Mouse (Mus musculus): Measurements from ENCODE around the gene Ccdc158.
A peak's percentile ranks its signal among the peaks of the same experiment; 100 is the strongest.

Gene Ccdc158

GRCm38 (mm10) chr5:92674859-92675573 lies at the start of gene Ccdc158:
TSS of gene Ccdc158 (minus strand) at chr5:92675271.
- peak; percentile 81 for DNase-seq

- no peak for DNase-seq
These were observed 46.5 kb upstream of the Ccdc158 start for GRCm38 (mm10) chr5:92721610-92722009.

DNA sequence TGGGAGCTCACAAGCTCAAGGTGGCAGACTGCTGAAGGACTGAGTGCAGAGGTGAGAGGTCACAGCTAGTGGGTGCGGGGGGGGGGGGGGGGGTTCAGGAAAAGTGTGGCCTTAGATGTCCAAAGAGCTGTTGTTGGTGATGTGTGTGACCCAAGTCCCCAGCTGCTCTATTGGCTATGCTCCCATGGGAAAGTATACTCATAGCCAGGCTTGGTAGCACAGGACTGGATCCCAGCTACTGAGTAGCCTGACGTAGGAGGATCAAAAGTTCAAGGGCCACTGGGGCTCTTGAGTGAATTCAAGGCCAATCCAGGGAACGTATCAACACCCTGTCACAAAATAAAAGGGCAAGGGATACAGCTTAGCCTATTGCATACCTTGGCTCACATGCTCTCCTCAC lies 43.8 kb upstream of the Ccdc158 start:
- DNase-seq = no peak

- no peak for DNase-seq
These were observed 42.7 kb upstream of the Ccdc158 start for GRCm38 (mm10) chr5:92717666-92718360.

DNA sequence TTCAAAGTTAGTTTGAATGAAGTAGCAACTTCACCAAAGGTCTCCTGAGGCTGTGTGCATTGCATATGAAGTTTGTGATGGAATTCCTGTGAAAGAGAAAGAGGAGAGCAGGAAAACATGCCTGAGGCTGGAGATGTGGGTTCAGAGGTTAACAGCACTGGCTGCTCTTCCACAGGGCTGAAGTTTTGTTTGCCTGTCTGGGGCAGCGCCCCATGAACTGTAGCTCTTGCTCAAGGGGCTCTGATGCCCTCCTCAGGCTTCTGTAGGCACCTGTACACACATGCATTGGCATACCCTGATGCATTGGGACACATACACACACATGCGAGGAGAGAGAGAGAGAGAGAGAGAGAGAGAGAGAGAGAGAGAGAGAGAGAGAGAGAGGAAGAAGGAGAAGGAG lies 40.8 kb upstream of the Ccdc158 start:
- no peak for DNase-seq

DNA sequence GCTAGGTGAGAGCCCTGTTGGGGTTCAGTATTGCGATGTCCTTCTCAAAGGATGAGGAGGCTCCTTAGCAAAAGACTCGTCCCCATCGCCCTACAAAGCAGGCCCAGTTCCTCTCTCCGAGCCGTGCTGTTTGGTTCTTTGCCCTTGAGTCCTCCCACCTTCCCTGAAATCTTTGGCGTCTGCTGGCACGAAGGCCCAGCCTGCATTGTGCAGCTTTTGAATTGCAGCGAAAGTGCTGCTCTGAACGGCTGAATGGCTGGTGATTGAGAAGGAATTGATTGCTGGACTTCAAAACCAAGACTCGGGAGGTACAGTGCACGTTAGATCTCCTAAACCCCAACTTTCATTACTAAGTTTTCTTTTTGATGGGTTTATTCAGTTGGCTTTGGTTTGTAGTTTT lies 40.2 kb upstream of the Ccdc158 start:
- no peak for DNase-seq

DNA sequence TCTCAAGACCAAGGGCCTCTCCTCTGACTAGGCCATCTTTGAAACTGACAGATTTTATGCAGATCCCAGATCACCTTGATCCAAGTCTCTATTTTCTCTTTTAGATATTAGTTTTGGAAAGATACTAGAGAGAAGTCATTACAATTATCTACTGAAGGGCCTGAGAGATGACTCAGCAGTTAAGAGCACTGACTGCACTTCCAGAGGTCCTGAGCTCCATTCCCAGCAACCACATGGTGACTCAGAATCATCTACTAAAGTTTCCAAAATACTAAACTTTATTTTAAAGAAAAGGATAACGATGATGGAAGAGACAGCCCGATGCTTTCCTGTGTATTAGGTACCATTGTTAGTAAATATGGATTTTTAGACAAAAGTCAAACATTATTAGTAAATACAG lies 39.8 kb upstream of the Ccdc158 start:
- DNase-seq = no peak

GRCm38 (mm10) chr5:92712621-92713395 lies 37.7 kb upstream of the Ccdc158 start:
- DNase-seq = no peak

GRCm38 (mm10) chr5:92711666-92712290 lies 36.7 kb upstream of the Ccdc158 start:
- DNase-seq = no peak

- no peak for DNase-seq
These were observed 35.7 kb upstream of the Ccdc158 start for GRCm38 (mm10) chr5:92710779-92711178.

DNA sequence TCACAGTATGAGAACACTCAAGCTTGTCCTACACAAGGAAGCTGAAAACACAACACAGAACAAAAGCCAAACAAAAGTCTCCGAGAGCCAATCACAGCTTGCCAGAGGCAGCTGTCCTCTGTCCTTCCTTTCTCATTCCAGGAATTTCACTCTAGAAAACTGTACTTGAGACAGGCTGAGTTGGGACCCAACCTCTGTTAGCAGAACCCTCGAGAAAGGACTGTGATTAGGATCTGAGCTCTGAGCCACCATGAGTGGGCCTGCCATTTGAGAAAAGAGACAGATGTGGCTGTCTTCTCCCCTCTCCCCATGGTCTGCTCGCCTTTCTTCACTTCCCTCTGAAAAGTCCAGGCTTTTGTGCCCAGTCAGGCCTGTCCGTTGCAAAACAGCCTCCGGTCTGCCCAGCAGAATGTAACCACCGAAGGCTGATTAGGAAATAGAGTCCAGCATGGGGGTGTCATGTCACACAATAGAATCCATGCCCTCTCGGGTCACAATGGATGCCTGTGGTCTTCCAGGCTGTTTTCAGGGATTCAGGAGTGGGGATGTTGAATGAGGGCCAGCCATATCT lies 32.9 kb upstream of the Ccdc158 start:
- DNase-seq = no peak

GRCm38 (mm10) chr5:92703671-92704070 lies 28.6 kb upstream of the Ccdc158 start:
- no peak for DNase-seq

DNA sequence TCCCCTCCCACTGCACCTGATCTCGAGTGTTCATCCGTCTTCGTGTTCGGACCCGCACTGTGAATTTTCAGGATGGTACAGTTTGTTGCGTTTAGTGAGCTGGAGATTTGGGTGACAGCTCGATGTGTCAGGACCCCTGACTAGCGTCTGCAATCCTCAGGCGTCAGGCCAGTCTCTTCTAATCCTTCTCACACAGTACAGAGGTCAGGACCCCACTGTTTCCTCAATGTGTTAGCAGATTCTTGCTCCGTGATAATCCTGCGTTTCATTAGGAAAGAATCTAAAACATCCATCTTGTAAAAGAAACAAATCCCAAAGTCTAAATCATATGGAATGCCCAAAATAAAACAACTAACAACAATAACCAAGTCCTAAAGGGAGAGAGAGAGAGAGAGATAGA lies 26.7 kb upstream of the Ccdc158 start:
- no peak for DNase-seq

DNA sequence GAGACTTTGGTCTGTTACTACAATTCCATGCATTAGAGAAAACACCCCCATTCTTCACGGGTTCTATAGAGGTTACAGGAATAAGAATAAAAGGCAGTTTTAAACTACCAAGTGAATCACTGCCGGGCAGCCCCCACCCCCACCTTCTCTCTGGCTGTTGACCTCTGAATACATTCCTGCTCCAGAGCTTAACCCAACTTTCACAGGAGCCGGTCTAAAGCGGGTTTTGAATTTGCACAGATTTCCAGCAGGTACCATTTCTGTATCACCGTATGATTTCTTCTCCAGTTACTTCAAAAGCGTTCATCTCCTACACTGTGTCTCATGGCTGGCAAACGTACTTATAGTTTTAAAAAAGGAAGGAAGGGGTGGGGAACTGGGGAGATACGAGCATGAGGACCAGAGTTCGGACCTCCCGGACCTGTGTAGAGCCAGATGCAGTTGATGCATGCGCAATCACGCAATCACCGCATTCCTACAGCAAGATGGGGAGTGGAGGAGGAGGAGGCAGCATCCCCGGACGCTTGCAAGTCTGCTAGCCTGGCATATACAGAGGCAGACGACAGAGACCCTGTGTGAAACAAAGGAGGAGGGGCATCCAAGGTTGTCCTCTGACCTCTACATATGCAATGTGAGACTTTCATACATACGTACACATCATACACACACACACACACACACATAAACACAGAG lies 23.9 kb upstream of the Ccdc158 start:
- DNase-seq = no peak

- DNase-seq = no peak
These were observed 23.2 kb upstream of the Ccdc158 start for GRCm38 (mm10) chr5:92698131-92698836.

DNA sequence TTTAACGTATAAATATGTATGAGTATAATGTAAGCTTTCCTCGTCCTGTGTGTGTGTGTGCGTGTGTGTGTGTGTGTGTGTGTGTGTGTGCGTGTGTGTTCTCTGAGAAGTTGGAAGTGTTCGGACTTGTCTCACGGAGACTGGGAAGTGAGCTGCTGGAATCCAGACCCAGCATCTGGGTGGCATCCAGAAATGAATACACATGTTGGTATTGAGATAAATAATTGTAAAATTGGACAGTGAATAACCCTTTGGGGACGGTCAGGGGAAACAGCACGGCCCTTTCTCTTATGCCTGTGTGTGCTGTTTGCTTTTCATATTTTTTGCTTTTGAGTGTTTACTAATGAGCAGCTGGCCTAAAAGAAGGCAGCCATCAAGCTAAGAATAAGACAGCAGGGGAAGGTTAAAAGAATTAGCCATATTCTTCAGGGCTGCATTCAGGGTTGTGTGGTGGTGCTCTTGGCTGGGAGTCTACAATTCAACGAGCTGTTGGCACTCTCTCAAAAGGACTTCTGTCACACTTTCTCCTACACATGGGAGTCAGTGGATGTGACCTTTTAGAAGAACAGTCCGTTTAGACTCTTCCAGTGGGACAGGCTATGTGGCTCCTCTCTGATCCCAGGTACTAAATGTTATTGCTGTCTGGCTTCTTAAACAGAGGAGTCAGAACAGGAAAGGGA lies 19.4 kb upstream of the Ccdc158 start:
- no peak for DNase-seq

GRCm38 (mm10) chr5:92693744-92694143 lies 18.7 kb upstream of the Ccdc158 start:
- DNase-seq = no peak

GRCm38 (mm10) chr5:92692206-92693007 lies 17.3 kb upstream of the Ccdc158 start:
- no peak for DNase-seq

DNA sequence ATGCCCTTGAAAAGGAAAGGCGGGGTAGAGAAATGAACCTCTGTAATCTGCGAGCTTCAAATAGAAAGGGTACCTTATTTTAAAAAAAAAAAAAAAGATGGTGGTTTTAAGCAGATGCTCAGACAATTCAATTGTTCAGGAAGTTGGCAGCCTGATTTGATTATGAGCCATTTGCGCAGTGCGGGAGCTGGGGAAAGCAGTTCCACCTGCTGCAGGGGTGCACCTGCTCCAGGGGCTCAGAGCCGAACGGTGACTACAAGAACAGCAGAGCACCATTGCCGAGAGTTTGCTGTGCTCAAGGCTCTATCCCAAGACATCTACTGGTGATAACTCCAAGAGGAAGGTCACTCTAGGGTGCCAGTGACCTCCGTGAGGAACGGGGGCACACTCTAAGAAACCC lies 13.5 kb upstream of the Ccdc158 start:
- DNase-seq = no peak

DNA sequence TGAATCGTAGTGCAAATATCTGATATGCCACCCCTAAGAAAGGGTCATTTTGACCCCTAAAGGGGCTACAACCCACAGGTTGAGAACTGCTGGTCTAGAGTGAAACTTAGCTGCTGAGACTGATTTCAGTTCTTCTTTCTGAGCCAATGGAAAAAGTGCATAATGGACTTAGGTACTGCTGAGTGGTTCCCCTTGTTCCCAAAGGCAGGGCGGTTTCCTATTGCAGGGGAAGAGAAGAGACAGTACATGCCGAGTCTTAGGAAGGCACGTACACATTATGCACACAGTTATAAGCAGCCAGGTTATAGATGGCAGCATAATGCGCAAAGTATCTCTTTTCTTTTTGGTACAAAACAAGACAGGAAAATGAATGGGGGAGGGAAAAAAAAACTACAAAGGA lies 13.1 kb upstream of the Ccdc158 start:
- no peak for DNase-seq
